8 mouse cellular contexts compared by ENCODE assay signal in the genomic region with DNA sequence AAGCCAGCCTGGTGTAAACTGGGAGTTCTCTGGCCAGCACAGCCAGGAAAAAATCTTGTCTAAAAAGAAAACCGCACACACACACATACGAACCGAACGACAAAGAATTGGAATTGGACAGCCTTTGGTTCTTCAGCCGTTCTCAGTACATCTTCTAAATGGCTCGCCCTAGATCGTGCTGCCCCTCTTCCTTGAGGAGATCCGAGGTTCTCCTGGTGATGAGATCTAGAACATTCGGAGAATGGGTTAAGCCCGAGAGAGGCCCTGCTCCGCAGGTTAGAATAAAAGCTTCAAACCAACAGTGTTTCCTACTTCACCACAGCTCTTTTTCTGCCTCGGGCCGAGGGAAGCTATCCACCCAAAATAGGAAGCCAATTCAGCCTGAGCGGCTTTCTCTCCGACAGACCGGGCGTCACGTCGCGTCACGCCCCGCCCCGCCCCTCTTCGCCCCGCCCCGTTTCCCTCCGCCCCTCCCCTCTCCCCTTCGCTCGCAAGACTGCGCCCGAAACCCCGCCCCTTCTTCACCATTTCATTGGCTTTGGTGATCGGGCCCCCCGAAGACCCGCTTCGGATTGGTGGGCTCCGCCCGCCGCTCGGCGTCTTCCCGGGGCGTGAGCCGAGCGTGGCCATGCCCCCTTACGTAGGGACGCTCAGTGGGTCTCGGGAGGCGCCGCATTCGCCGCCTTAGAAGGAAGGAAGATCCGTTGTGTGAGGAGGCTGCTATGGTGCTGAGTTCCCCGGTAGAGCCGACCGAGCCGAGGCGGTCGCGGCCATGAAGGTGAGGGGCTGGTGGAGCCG. TPM values are rescaled to one million over a fixed set of nuclear protein-coding genes. Genes with fewer than 3 reads are reported as not detected.
DNase-seq lines count a peak whose midpoint lies in the region; ATAC-seq and TF ChIP-seq lines count a peak whose summit lies in the region.

A gene (plus strand): TSS at position 528 of the 798 bp plus-strand sequence.

- peaks cover 25% of the 10 kb centered on the region for H3K4me1 ChIP-seq in forebrain, embryonic 10.5 days
- peaks cover 15% of the 10 kb centered on the region for H3K4me1 ChIP-seq in heart, embryonic 15.5 days (replicated peaks)
- peaks cover 14 to 15% of the 10 kb centered on the region in 2 experiments for H3K4me1 ChIP-seq in liver, embryonic 14.5 days (replicated peaks; ENCODE audit: control insufficient read depth in 2 of 2, insufficient read depth in 2 of 2, low read length in 1 of 2)
- peaks cover 11% of the 10 kb centered on the region for H3K4me1 ChIP-seq in neural tube, embryonic 11.5 days (ENCODE audit: control insufficient read depth, insufficient read depth, low read length)
- H3K4me1 ChIP-seq in stomach, postnatal 0 days (replicated peaks; ENCODE audit: control insufficient read depth, insufficient read depth), result 0 out of 2 replicates have a peak, but pooled peaks cover 4% of the 10 kb centered on the region

- 0 out of 2 replicates have a peak, but pooled peaks have one; percentile 7 for TF ChIP-seq EP300 in liver, embryonic 14.5 days (IDR thresholded peaks at IDR 0.05; ENCODE audit: low read depth)
- no peak for TF ChIP-seq EP300 in stomach, postnatal 0 days (optimal IDR thresholded peaks at IDR 0.05)

- peak; percentile 100 for ATAC-seq in heart, embryonic 15.5 days (replicated peaks; ENCODE audit: insufficient number of reproducible peaks, insufficient read depth, low FRiP score, low read depth)
- peak; percentile 99 for ATAC-seq in liver, embryonic 14.5 days (ENCODE audit: insufficient read depth)
- ATAC-seq in neural tube, embryonic 11.5 days (ENCODE audit: insufficient read depth, low FRiP score, low TSS enrichment), result peak; percentile 99
- peak; percentile 99 for ATAC-seq in stomach, postnatal 0 days (ENCODE audit: low FRiP score, low TSS enrichment)

- peaks cover 4% of the 10 kb centered on the region for H3K36me3 ChIP-seq in forebrain, embryonic 10.5 days (replicated peaks)
- H3K36me3 ChIP-seq in heart, embryonic 15.5 days, result no peaks in the 10 kb centered on the region
- no peaks in the 10 kb centered on the region for H3K36me3 ChIP-seq in liver, embryonic 14.5 days (replicated peaks; ENCODE audit: control insufficient read depth, insufficient read depth, low read depth)
- no peaks in the 10 kb centered on the region for H3K36me3 ChIP-seq in neural tube, embryonic 11.5 days (ENCODE audit: control insufficient read depth, insufficient read depth, low read length)
- no peaks in the 10 kb centered on the region for H3K36me3 ChIP-seq in stomach, postnatal 0 days (ENCODE audit: control insufficient read depth, insufficient read depth, low read length)

- H3K9me3 ChIP-seq in forebrain, embryonic 10.5 days, result no peaks in the 10 kb centered on the region
- H3K9me3 ChIP-seq in heart, embryonic 15.5 days (replicated peaks), result no peaks in the 10 kb centered on the region
- H3K9me3 ChIP-seq in liver, embryonic 14.5 days (ENCODE audit: control insufficient read depth, low read length), result no peaks in the 10 kb centered on the region
- H3K9me3 ChIP-seq in neural tube, embryonic 11.5 days (ENCODE audit: control insufficient read depth, low read length), result no peaks in the 10 kb centered on the region
- no peaks in the 10 kb centered on the region for H3K9me3 ChIP-seq in stomach, postnatal 0 days (ENCODE audit: control insufficient read depth, low read length)

- peak within 1 kb of the TSS; percentile 98 for H3K9ac ChIP-seq in heart, embryonic 15.5 days
- H3K9ac ChIP-seq in liver, embryonic 14.5 days (replicated peaks), result peak within 1 kb of the TSS; percentile 89
- H3K9ac ChIP-seq in neural tube, embryonic 11.5 days (ENCODE audit: low read length), result peak within 1 kb of the TSS; percentile 92
- H3K9ac ChIP-seq in stomach, postnatal 0 days (ENCODE audit: low read length), result peak within 1 kb of the TSS; percentile 92

- peak within 1 kb of the TSS; percentile 81 for H3K4me3 ChIP-seq in forebrain, embryonic 10.5 days
- H3K4me3 ChIP-seq in heart, embryonic 15.5 days, result peak within 1 kb of the TSS; percentile 88
- H3K4me3 ChIP-seq in liver, embryonic 14.5 days (ENCODE audit: insufficient read depth in 1 of 2, low read depth in 2 of 2, low read length in 2 of 2), result peak within 1 kb of the TSS; percentile 82 to 84
- peak within 1 kb of the TSS; percentile 86 for H3K4me3 ChIP-seq in neural tube, embryonic 11.5 days (ENCODE audit: low read depth, low read length)
- H3K4me3 ChIP-seq in stomach, postnatal 0 days (ENCODE audit: low read depth, low read length), result peak within 1 kb of the TSS; percentile 76

- H3K27ac ChIP-seq in forebrain, embryonic 10.5 days, result peak within 1 kb of the TSS; percentile 97
- peak within 1 kb of the TSS; percentile 94 for H3K27ac ChIP-seq in heart, embryonic 15.5 days
- H3K27ac ChIP-seq in liver, embryonic 14.5 days, result peak within 1 kb of the TSS; percentile 86
- H3K27ac ChIP-seq in neural tube, embryonic 11.5 days (ENCODE audit: low read depth, low read length), result peak within 1 kb of the TSS; percentile 86; the same call in 1 of the 2 replicates
- peak within 1 kb of the TSS; percentile 93 for H3K27ac ChIP-seq in stomach, postnatal 0 days (replicated peaks)

- peak within 1 kb of the TSS; percentile 88 for H3K4me2 ChIP-seq in heart, embryonic 15.5 days
- peak within 1 kb of the TSS; percentile 92 for H3K4me2 ChIP-seq in liver, embryonic 14.5 days (ENCODE audit: low read depth)
- peak within 1 kb of the TSS; percentile 99 for H3K4me2 ChIP-seq in neural tube, embryonic 11.5 days (ENCODE audit: low read depth)
- H3K4me2 ChIP-seq in stomach, postnatal 0 days (replicated peaks; ENCODE audit: low read depth), result peak within 1 kb of the TSS; percentile 96

- WGBS in forebrain, embryonic 10.5 days, result 2% methylated on average over 59 of the region's 61 CpGs
- 1% methylated on average over 56 of the region's 61 CpGs for WGBS in heart, embryonic 15.5 days
- under 1% methylated on average over 59 of the region's 61 CpGs for WGBS in liver, embryonic 14.5 days (ENCODE audit: insufficient replicate concordance)
- WGBS in neural tube, embryonic 11.5 days, result under 1% methylated on average over 60 of the region's 61 CpGs
- under 1% methylated on average over 55 of the region's 61 CpGs for WGBS in stomach, postnatal 0 days

- H3K27me3 ChIP-seq in forebrain, embryonic 10.5 days (ENCODE audit: poor library complexity, severe bottlenecking), result no peaks in the 10 kb centered on the region
- H3K27me3 ChIP-seq in heart, embryonic 15.5 days, result no peaks in the 10 kb centered on the region
- H3K27me3 ChIP-seq in liver, embryonic 14.5 days (ENCODE audit: control insufficient read depth, insufficient read depth, low read length), result no peaks in the 10 kb centered on the region
- no peaks in the 10 kb centered on the region for H3K27me3 ChIP-seq in neural tube, embryonic 11.5 days (ENCODE audit: control insufficient read depth, insufficient read depth, low read length)
- no peaks in the 10 kb centered on the region for H3K27me3 ChIP-seq in stomach, postnatal 0 days (ENCODE audit: control insufficient read depth, insufficient read depth, low read length)

- TF ChIP-seq CTCF in liver, embryonic 14.5 days (IDR thresholded peaks at IDR 0.05; ENCODE audit: low read depth), result no peak
- TF ChIP-seq CTCF in stomach, postnatal 0 days (IDR thresholded peaks at IDR 0.05; ENCODE audit: low read depth), result no peak

- peak; percentile 95 to 97 for DNase-seq in CD8-positive naive resting alpha-beta T cell, adult 2 months (ENCODE audit: low read depth in 2 of 2, low spot score in 2 of 2)
- peak; percentile 97 for DNase-seq in c-Kit-positive CD71-negative TER-119-negative erythroid progenitor cells, embryonic 14.5 days (ENCODE audit: low read depth)
- DNase-seq in forebrain, embryonic 10.5 days (ENCODE audit: extremely low spot score, low spot score), result peak; percentile 97
- DNase-seq in kidney, postnatal 25 days, result peak; percentile 99
- DNase-seq in liver, embryonic 14.5 days (ENCODE audit: low read depth in 3 of 3, low spot score in 3 of 3), result peak; percentile 97 to 98 (median 97)
- DNase-seq in neural tube, embryonic 11.5 days (ENCODE audit: low spot score), result peak; percentile 98
- peak; percentile 99 for DNase-seq in stomach, postnatal 0 days (ENCODE audit: low spot score)

RNA-seq across cellular contexts. Expression of the gene that starts here (rescaled TPM):
- polyA plus RNA-seq in forebrain, embryonic 10.5 days (2016; fragmentation: Nextera tagmentation; extraction: Ambion mirVana), result 48.5 and 53.4 TPM in 2 replicates
- polyA plus RNA-seq in heart, embryonic 15.5 days (2015; fragmentation: Nextera tagmentation; extraction: Ambion mirVana), result 28.5 and 28.7 TPM in 2 replicates
- 5.4 and 6.6 TPM in 2 replicates for polyA plus RNA-seq in liver, embryonic 14.5 days (2012; rRNA removed)
- 12.2 and 13.2 TPM in 2 replicates for polyA plus RNA-seq in liver, embryonic 14.5 days (2014; fragmentation: Nextera tagmentation; extraction: Ambion mirVana)
- 58.1 and 58.4 TPM in 2 replicates for polyA plus RNA-seq in neural tube, embryonic 11.5 days (2014; fragmentation: Nextera tagmentation; extraction: Ambion mirVana)
- 16.9 and 19.1 TPM in 2 replicates for polyA plus RNA-seq in stomach, postnatal 0 days (2015; fragmentation: Nextera tagmentation; extraction: Ambion mirVana)

Comparison
In these comparisons a context has a peak if more than half of its experiments do, and no peak if none do; other contexts are left out.
1. Peak in every context shown above with its lines: DNase-seq, ATAC-seq, H3K4me3 ChIP-seq and H3K27ac ChIP-seq.